Mouse (Mus musculus) stomach, postnatal 0 days (tissue): ENCODE results near the gene Nup160. TPM values are rescaled to one million over a fixed set of nuclear protein-coding genes. Genes with fewer than 3 reads are reported as not detected.

Experiments
- ATAC-seq: fragments of 200-750 bp; cut with Nextera tagmentation; 2 replicates; pipeline ENCODE4 v1.8.0; 2017; ENCODE audit not compliant: low FRiP score, low TSS enrichment
- DNase-seq: peaks from one replicate; pipeline ENCODE4 v3.0.0-alpha.2; 2016; ENCODE audit warnings: low spot score
- H3K27ac ChIP-seq: fragments of 300-500 bp; sonication (generic); replicated peaks from 2 replicates; pipeline ENCODE4 v1.5.1; 2014; ENCODE audit warnings: mild to moderate bottlenecking, control low read depth
- H3K27me3 ChIP-seq: fragments of 300-500 bp; sonication (generic); 2 replicates; pipeline ENCODE4 v1.6.1; 2014; ENCODE audit warnings: low read length; ENCODE audit not compliant: control insufficient read depth, insufficient read depth
- H3K36me3 ChIP-seq: fragments of 300-500 bp; sonication (generic); 2 replicates; pipeline ENCODE4 v1.6.1; 2014; ENCODE audit warnings: low read length, mixed read lengths; ENCODE audit not compliant: control insufficient read depth, insufficient read depth
- H3K4me1 ChIP-seq: fragments of 300-500 bp; sonication (generic); replicated peaks from 2 replicates; pipeline ENCODE4 v1.6.1; 2014; ENCODE audit warnings: antibody characterized with exemption; ENCODE audit not compliant: control insufficient read depth, insufficient read depth
- H3K4me2 ChIP-seq: fragments of 300-500 bp; sonication (generic); replicated peaks from 2 replicates; pipeline ENCODE4 v1.6.1; 2014; ENCODE audit warnings: low read depth, mild to moderate bottlenecking, control low read depth, moderate library complexity
- H3K4me3 ChIP-seq: fragments of 300-500 bp; sonication (generic); 2 replicates; pipeline ENCODE4 v1.5.1; 2014; ENCODE audit warnings: low read depth, low read length, control low read depth
- H3K9ac ChIP-seq: fragments of 300-500 bp; sonication (generic); 2 replicates; pipeline ENCODE4 v1.6.1; 2014; ENCODE audit warnings: mild to moderate bottlenecking, low read length, control low read depth, mixed read lengths
- H3K9me3 ChIP-seq: fragments of 300-500 bp; sonication (generic); 2 replicates; pipeline ENCODE4 v1.6.1; 2016; ENCODE audit warnings: low read length; ENCODE audit not compliant: control insufficient read depth
- CTCF ChIP-seq: IDR thresholded peaks from 2 replicates; pipeline ENCODE4 v1.5.1; 2016; ENCODE audit warnings: antibody characterized with exemption, low read depth, mild to moderate bottlenecking, moderate library complexity
- EP300 ChIP-seq: optimal IDR thresholded peaks from 2 replicates; pipeline ENCODE3; 2016; ENCODE audit warnings: antibody characterized with exemption
- WGBS: fragments of 180-500 bp; shearing (Covaris S2); extraction: QIAGEN DNeasy Blood & Tissue Kit; methylation state at CpG from one replicate; pipeline ENCODE4 v1.1.7; 2014; 5-methylcytosine and 5-hydroxymethylcytosine counted together
- polyA plus RNA-seq: library from polyadenylated mRNA; unstranded; fragments of >200 nt; fragmentation: Nextera tagmentation; extraction: Ambion mirVana; gene quantifications from 2 replicates; pipeline ENCODE4 v1.2.1, GENCODE M21; 2015

Nup160 gene
- polyA plus RNA-seq, 1 experiment from 2014 or later: 8.1 TPM

- DNase-seq (no peak), ATAC-seq (no peak)
- no peaks in the 10 kb centered on the region for H3K4me1 ChIP-seq
- H3K36me3 ChIP-seq: no peaks in the 10 kb centered on the region
- H3K27me3 ChIP-seq: no peaks in the 10 kb centered on the region
- H3K27ac ChIP-seq: no peak overlapping the region
- TF ChIP-seq EP300 (no peak), CTCF (no peak)
- H3K4me2 ChIP-seq: no peak overlapping the region
- no peak overlapping the region for H3K9ac ChIP-seq
- no peak overlapping the region for H3K4me3 ChIP-seq
- H3K9me3 ChIP-seq: no peaks in the 10 kb centered on the region
- 53% methylated on average over 6 of the region's 6 CpGs for WGBS
These were observed 29.9 kb upstream of the Nup160 start for GRCm38 (mm10) chr2:90647084-90647483.

DNA sequence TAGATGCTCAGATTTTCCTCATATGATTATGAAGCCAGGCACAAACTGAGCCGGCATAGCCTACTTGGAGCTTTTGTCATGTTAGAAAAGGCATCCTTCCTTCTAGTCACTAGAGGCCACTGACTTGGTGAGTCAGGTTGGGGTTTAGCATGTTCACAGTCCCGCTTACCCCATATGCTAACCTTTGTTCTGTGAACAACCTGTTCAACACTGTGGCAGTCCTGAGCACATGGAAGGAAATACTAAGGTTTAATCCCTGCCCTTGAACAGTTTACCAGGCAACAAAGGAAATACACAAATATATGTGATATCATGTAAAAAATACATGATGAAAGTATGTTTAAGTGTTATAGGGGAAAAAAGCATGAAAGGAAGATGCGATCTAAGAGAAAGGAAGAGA is 27.6 kb upstream of the Nup160 start:
- Histone ChIP-seq H3K27ac (no peak overlapping the region), H3K4me2 (no peak overlapping the region), H3K4me3 (no peak overlapping the region), H3K36me3 (no peaks in the 10 kb centered on the region), H3K27me3 (no peaks in the 10 kb centered on the region), H3K9ac (no peak overlapping the region), H3K9me3 (no peaks in the 10 kb centered on the region), H3K4me1 (no peaks in the 10 kb centered on the region)
- TF ChIP-seq CTCF: no peak
- no peak for TF ChIP-seq EP300
- 81% methylated on average over 3 of the region's 3 CpGs for WGBS
- DNase-seq (no peak), ATAC-seq (peak; percentile 51; the same call in 1 of the 2 replicates)

DNA sequence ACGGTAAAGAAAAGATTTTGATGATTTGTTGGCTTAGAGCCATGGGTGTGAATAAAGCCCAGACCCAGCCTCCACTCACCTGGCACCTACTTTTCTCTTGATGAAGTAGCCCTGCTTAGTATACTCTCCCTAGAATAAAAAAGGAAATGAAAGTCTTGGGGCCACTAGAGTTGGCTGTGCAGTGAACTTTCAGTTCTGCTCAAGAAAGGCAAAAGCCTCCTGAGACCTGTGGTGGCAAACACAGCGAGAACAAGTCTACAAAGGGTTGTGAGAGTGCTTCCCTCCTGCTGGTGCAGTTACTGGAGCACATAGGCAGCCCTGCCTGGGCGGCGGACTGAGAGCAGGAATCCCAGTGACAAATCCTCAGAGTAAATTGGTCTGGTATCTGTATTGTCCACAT is 27.1 kb upstream of the Nup160 start:
- no peak for ATAC-seq

DNA sequence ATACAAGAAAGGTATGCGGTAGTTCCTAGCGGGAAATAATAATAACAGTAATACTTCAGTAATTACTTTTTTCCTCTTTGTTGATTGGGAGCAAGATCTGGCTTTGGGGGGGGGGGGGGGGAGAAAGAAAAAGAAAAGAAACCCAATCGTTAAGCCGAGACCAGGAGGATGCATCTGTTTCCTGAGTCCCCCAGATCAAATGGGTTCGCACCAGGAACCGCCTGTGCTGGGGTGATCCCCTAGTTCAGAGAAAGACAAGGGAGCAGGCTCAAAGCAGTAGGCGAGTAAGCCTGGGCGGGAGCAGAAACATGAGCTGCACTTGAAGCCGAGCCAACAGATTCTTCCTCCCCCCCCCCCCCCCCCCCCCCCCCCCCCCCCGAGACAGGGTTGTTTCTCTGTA is 24.9 kb upstream of the Nup160 start:
- H3K4me3 ChIP-seq: no peak overlapping the region
- DNase-seq: no peak

More for the DNA sequence above, 27.1 kb upstream of the Nup160 start:
- Histone ChIP-seq H3K4me3 (no peak overlapping the region), H3K4me1 (no peaks in the 10 kb centered on the region), H3K9me3 (no peaks in the 10 kb centered on the region), H3K4me2 (no peak overlapping the region), H3K27ac (no peak overlapping the region), H3K9ac (no peak overlapping the region), H3K36me3 (no peaks in the 10 kb centered on the region), H3K27me3 (no peaks in the 10 kb centered on the region)
- TF ChIP-seq EP300 (no peak), CTCF (no peak)
- 51% methylated on average over 4 of the region's 4 CpGs for WGBS
- no peak for DNase-seq

DNA sequence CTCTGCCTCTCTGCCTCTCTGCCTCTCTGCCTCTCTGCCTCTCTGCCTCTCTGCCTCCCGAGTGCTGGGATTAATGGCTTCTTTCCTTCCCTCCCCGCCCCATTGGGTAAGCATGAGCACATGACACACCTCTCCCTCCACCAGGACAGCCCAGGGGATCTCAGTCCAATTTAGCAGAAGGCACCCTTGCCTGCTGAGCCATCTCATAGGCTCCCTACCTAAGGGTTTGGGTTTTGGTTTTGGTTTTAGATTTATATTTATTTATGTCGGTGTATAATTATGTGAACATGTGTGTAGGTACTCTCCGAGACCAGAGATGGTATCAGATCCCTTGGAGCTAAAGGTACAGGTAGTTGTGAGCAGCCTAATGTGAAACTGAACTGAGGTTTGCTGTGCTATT is 24.0 kb upstream of the Nup160 start:
- TF ChIP-seq CTCF (no peak), EP300 (no peak)
- DNase-seq (no peak), ATAC-seq (no peak)
- 52% methylated on average over 4 of the region's 4 CpGs for WGBS
- Histone ChIP-seq H3K27me3 (no peaks in the 10 kb centered on the region), H3K27ac (no peak overlapping the region), H3K36me3 (no peaks in the 10 kb centered on the region), H3K4me1 (no peaks in the 10 kb centered on the region), H3K9ac (no peak overlapping the region), H3K4me2 (no peak overlapping the region), H3K9me3 (no peaks in the 10 kb centered on the region), H3K4me3 (no peak overlapping the region)

More for the DNA sequence above, 24.9 kb upstream of the Nup160 start:
- Histone ChIP-seq H3K36me3 (no peaks in the 10 kb centered on the region), H3K4me1 (no peaks in the 10 kb centered on the region), H3K9me3 (no peaks in the 10 kb centered on the region), H3K27me3 (no peaks in the 10 kb centered on the region), H3K4me2 (no peak overlapping the region), H3K9ac (no peak overlapping the region), H3K27ac (no peak overlapping the region)
- no peak for TF ChIP-seq EP300
- TF ChIP-seq CTCF: no peak
- 76% methylated on average over 9 of the region's 10 CpGs for WGBS
- no peak for ATAC-seq

DNA sequence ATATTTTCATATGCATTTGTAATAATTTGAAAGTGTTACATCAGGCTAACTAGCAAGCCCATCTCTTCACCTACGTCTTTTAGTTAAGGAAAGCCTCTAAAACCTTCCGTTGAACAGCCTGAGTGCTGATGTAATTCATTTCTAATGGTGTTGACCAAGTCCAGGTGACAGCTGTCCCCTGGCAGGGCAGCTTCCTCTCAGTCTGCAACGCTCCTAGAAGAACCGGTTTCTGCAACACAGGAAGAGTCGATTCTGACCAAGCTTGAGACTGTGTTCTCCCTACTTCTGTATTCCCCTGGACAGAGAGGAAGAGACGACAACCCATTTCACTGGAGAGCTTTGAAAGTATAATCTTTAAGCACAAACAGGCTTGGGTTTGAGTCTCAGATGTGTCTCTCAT is 21.6 kb upstream of the Nup160 start:
- DNase-seq: no peak
- ATAC-seq: peak; percentile 78; the same call in 1 of the 2 replicates
- TF ChIP-seq CTCF (no peak), EP300 (no peak)
- WGBS: 45% methylated on average over 6 of the region's 6 CpGs
- Histone ChIP-seq H3K4me2 (no peak overlapping the region), H3K4me3 (no peak overlapping the region), H3K9me3 (no peaks in the 10 kb centered on the region), H3K9ac (no peak overlapping the region), H3K36me3 (no peaks in the 10 kb centered on the region), H3K27ac (no peak overlapping the region), H3K27me3 (no peaks in the 10 kb centered on the region), H3K4me1 (no peaks in the 10 kb centered on the region)
